Mouse (Mus musculus) Muller cell, postnatal 12 days (primary cell): ENCODE measurements around the gene Rita1.

Experiments
- DNase-seq: peaks from one replicate; pipeline ENCODE4 v3.0.0-alpha.2; 2015; ENCODE audit errors: inconsistent ontology term

The Rita1 gene

DNA sequence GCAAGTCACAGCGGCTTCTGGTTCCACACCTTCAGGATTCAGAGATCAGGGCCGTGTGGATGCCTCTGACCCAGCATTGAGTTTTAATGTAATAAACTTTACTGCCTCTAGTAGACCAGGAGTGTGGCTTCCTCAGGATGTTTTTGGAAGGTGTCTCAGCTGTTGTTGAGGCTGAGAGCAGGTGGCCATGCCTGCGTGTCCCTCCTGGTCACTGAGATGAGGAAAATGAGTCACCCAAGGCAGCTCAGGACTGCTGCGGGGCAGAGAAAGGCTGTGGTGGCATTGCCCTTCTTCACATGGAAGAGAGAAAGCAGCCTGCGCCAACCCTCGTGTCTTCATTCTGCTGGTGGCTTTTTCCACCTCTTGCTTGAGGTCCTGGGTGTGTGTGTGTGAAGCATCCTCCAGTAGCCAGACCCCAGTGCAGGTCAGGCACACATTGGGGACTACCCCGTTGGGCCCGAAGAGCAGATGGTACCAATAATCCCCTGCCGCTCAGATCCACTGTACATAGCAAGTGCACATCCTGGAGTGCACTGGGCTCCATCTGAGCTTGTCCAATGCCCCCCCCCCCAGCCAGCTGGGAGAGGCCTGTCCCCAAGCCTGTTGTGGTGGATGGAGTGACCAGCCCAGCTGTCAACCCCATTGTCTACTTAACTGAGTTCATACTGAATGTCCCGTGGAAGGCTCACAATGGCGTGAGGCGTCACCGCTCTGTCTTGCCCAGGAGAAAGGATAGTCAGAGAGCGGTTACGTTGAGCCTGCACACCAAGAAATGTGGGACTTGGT, 15.3 kb upstream of the Rita1 start:
- no peak for DNase-seq

DNA sequence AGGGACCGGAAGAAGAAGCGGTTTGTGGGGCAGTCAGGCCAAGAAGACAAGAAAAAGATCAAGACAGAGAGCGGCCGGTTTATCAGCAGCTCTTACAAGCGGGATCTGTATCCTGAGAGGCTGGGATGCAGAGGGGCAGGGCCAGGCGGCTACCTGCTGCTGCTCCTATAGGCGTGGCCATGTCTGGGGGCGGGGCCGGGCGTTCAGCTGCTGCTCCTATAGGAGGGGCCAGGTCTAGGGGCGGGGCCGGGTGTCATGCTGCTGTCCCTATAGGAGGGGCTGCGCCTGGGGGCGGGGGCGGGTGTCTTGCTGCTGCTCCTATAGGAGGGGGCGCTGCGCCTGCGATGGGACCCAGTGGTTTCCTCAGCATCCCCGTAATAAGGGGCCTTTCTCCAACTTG, 14.0 kb upstream of the Rita1 start:
- DNase-seq, result peak; percentile 45

DNA sequence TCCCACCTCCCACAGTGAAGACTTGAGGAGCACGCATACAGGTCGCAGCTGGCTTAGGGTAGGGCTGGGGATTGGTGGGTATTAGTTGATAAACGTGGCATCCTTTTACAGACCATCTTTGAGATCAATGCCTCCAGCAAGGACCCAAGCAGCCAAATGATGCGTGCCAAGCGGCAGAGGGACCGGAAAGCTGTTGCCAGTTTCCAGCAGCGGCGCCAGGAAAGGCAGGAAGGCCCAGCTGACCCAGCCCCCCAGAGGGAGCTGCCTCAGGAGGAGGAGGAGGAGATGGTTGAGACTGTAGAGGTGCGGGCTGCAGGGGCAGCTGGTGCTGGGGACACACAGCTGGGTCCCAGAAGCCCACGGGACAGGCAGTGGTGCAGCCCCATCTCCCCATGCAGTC, 12.0 kb upstream of the Rita1 start:
- DNase-seq, result no peak

DNA sequence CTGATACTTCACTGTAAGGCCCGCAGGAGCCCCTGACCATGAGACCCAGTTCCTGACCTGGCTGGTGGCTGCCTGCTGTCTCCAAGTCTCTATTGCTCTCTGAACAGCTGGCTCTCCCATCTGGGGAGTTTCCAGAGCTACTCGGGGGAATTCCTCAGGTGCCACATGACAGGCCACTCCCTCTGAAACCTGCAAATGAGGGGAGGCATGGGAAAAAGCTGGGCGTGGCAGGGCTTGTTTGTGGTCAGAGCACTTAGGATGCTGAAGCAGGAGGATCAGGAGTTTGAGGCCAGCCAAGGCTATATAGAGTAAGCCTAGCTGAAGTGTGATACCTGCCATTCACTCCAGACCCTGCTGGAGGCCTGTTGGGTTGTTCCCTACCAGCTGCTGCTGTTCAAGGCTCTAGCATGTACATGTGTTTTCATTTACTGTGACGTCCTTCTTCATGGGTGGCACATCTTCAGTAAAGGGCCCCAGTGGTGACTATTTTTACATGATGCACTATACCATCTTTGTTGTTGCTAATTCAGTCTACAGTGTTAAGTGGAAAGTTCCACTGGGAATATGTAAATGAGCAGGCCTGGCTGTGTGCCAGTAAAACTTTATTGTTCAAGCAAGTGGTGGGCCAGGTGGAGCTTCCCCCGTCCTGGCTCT, 9.9 kb upstream of the Rita1 start:
- DNase-seq, result no peak

DNA sequence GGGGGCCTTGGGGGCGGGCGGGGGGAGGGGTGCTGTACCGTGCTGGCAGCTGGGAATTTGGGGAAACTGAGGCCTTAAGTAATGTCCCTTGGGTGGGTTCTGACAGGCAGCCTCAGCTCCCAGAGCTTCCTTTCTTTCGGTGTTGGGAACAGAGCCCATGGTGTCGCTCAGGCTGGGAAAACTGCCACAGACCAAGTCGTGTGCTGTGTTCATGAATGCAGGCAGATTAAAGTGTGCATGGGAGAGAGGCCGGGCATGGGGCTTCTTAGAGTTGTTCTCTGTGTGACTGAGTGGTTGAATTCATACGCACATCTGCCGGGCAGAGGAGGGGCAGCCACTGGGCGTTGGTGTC, 9.4 kb upstream of the Rita1 start:
- DNase-seq, result no peak

DNA sequence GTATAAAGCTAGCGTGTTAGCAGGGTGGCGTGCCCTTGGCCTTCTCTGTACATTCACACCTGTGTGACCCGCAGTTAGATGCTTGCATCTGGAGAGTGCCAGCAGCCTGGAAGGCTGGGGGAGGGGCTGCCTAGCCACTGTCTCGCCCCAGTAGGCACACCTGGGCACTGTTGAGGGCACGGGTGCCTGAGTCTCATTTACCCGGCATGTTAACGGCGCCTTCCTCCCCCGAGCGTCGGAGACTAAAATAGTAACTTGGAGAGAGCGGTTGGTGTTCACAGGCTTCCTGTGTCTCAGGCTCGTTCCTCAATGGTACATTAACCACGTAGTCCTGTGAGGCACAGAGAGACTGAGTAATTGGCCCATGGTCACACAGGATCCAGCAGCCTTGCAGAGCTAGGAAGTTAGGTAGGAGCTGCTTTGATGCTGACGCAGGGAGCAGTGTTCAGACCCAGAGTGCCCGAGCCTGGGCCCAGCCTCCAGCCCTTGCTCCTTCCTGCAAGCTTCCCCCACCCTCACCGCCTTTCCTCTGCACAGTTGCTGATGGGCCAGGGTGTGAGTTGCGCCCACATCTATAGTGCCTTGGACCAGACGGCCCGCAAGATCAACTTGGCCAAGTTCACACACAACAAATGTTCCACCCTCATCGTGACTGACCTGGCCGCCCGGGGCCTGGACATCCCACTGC, 8.8 kb upstream of the Rita1 start:
- no peak for DNase-seq

DNA sequence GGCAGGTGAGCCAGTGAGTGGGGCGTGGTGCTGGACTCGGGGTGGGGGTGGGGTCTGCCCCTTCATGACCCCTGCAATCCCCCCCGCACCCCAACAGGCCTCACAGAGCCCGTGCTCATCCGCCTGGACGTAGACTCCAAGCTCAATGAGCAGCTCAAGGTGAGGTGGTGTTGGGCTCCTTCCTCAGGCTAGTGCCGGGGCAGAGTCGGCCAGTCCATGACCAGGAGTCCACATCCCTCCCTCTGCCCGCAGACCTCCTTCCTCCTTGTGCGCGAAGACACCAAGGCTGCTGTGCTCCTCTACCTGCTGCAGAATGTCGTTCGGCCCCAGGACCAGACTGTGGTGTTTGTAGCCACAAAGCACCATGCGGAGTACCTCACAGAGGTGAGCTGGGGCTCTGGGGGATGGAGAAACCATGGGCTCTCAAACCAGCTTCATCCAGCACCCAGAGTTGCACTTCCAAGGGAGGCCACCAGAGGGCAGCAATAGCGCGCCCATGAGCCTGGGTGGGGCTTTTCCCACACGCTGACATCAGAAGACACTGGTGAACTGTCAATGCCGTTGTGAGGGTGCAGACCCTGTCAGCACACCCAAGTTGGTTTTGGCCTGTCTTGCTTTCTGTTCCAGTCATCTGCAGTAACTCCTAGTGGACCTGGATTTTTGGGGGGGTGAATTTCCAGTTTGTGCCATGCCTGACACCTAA, 8.1 kb upstream of the Rita1 start:
- peak; percentile 77 for DNase-seq

DNA sequence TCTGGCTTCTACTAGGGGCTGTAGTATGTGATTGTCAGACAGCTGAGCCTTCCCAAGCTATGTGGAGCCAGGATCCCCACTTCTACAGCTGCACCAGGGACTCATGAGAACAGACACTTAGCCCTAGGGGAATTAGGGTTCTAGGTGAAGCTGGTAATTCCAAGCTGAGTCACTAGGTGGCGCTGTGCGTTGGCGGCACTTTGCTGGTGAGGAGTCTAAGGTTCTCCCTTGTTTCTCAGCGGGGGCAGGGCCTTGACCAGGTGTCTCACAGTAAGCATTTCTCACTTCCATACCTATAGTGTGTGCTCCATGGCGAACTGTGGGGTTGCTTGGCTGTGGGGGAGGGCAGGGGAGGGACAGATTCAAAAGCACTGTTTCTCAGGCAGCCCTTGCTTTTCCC, 6.8 kb upstream of the Rita1 start:
- no peak for DNase-seq

DNA sequence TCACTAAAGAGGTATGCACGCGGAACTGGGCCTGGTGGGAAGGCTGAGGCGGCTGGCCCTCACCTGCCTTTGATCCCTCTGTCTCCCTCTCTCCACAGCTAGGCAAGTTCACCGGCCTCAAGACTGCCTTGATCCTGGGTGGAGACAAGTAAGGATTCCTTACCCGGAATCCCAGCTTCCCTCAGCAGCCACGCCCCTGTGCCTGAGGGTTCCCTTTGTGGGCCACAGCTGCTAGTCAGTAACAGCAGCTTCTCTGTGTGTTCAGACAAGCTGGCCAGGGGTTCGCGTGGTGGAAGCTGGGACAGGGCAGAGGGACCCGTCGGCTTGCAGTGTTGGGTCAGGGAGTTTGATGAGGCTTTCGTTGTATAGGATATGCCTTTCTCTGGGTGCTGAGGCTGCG, 6.4 kb upstream of the Rita1 start:
- no peak for DNase-seq

DNA sequence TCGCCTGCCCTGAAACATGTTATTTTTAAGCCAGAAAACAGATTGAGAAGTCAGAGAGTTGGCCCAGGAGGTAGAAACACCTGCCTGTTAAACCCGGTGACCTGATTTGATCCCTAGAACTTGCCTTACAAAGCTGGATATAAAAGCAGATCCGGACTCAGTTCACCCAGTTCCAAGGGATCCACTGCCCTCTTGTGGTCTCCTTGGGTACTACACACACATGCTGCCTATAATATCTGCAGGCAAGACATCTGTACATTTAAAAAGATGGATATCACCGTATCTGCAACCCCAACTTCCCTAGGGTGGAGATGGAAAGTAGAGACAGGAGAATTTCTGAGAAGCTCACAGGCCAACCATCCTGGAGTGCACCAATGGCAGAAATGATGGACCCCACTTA, 3.5 kb upstream of the Rita1 start:
- DNase-seq, result no peak

DNA sequence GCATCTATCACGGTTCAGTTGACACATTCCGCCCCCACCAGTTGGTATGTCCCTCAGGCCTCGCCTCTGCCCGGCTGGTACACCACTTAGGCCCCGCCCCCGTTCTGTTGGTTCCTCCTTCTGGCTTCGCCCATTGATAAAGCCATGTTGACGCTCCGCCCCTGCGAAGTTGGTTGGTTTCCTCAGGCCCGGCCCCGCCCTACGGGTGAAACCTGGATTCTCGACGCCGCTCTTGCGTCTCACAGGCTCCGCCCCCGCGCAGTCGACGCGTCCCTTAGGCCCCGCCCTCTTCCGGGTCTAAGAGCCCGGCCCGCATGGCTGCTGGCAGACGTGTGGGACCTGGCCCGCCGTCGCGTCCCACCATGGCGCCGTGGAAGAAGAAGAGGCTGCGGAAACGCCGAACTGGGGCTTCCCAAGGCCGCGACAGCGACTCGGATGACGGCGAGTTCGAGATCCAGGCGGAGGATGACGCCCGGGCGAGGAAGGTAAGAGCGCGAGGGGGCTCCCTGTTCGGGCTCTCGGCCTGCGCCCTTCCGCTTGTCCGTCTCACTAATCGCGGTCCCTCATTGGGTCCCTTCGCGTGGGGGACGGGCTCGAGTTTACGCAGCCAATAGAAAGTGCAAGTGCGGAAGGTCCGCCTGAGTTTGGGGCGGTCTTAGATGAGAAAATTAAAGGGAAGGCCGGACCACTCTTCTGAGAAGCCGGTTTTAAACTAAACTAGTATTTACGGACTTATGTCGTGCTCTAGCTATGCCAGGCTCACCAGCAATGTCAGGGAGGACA, 624 bp upstream of the Rita1 start:
- peak; percentile 100 for DNase-seq

DNA sequence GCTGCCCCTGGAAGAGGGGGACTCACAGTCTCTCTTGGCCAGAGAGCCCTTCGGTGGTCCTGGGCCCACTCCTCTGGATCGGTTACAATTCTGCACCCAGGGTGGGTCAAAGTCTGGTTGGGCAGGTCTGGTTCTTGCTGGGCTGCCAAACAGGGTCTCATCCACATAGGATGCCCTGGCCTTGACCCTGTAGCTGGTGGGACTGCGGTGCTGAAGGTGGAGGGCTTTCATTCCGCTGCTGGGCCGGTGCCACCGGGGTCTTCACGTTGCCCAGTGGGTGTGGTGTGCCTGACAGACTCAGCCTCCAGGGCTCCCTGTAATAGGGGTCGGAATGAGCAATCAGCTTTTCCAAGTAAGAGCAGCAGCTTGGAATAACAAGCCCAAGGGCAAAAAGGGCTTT, 973 bp downstream of the Rita1 start:
- no peak for DNase-seq

DNA sequence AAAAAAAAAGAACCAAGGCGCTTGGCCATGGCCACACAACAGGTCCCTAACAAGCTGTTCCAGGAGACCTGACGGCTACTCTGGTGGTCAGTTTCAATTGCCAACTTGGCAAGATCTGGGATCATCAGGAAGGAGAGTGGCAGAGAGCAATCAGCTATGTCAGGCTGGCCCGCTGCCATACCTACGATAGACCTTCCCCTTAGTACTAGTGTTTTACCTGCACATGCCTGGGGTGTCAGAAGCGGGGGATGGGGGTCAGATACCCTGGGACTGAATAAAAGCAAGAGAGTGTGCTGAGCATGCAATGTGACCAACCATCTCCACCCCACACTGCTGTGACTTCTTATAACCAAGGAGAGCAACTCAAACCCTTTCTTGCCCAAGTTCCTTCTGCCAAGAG, 1.5 kb downstream of the Rita1 start:
- DNase-seq, result no peak

DNA sequence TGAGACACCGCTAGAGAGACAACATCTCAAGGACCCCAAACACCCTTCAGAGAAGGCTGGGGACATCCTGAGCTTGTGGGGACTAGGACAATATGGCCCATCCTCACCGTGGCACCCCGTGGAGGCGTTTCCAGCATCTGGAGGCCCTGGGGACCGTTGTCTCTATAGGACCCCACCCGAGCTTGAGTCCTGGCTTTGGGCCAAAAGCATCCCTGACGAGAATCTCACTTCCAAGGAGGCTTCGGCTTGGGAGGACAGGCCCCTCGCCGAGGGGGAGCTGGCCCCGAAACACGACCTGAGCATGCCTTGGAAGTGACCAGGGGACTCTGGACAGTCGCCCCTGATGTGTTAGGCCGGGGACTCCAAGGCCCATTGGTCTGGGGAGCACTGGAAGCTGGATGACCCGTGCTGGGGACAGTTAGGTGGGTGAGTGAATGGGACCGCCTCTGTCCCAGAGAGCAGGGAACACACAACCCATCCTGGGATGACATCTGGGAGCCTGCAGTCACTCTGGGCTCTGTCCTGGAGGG, 3.1 kb downstream of the Rita1 start:
- no peak for DNase-seq

DNA sequence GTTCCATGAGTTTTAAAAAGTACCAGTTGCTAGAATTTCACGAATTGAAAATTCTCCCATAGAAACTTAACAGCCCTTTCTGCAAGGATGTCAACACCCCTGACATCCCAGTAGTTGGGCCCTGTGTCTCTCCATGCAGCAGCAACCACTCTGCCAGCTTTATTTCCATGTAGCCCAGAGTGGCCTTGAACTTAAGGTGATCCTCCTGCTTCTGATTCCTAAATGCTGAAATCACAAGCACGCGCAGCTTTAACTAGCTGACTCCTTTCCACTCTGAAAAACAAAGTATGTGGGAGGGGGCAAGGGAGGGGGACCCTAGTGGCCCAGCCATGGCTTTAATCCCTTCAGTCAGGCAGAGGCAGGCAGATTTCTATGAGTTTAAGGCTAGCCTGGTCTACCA, 5.1 kb downstream of the Rita1 start:
- DNase-seq, result no peak

DNA sequence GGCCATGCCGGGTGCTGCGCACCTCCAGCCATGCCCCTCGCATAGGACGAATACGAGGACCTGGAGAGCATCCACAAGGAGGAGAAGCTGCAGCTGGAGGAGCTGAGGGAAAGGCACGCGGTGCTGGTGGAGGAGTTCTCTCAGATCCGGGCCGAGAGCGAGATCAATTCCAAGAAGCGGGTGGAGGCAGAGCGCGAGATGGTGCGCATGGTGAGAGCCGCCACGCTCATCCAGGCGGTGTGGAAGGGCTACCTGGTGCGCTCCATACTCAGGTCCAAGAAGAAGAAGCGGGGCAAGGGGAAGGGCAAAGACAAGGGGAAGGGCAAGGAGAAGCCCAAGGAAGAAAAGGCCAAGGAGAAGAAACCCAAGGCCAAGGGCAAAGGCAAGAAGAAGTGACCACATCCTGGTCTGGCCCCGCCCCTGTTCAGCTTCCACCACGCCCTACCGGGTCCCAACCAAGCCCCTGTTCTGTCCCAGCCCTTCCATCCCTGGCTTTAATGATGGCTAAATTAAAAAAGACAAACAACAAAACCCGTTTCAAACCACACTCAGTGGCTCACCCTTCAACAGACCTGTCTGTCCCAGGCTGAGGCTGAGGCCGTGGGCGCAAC, 5.7 kb downstream of the Rita1 start:
- DNase-seq, result no peak

DNA sequence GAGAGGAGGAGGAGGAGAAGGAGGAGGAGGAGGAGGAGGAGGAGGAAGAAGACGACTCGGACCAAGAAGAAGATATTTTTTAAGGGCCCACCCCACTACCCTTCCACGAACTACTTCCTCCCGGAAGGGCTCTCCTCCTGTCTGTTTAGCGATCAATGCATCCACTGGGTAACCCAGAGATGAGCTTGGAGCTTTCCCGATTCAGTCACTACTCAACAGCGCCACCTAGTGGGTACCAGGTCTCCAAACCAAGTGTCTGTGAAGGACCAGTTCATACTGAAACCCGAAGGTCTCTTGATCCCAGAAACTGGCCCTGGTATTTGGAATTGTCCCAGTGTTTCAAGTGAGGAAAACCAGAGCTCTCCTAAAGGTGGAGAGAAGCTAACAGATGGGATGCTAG, 6.7 kb downstream of the Rita1 start:
- DNase-seq, result peak; percentile 86

DNA sequence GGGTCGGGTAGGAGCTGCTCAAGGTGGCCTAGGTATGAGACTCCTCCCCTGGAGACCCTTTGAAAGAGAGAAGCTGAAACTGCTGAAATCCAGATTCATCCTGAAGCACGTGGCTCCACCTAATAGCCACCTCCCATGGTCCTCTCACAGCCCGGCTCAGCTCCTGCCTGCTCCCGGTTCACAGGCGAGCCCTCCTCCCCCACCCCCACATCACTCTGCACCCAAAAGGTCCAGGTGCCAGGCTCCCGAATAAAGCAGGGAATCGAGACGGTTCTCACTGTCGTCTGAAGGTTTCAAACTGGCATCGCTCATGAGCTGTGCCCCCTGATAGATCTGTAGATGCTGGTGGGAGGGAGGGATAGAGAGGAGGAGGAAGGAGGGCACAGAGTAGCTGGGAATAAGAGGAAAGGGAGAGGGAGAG, 7.1 kb downstream of the Rita1 start:
- DNase-seq, result peak; percentile 54

DNA sequence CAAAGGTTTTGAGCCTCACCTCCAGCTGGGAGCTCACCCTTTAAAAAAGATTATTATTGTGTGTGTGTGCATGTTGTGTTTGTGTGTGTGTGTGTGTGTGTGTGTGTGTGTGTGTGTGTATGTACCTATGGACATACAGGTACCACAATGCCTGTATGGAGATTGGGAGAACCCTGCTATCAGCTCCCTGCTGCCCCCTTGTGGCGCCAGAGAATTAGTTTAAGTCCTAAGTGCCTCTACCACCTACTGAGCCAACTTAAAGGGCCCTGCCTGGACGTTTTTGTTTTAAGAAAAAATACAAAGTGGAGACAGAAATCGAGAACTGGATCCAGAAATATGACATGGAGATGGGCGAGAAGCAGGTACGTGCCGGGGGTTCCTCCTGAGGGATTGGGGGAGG, 7.5 kb downstream of the Rita1 start:
- peak; percentile 58 for DNase-seq

DNA sequence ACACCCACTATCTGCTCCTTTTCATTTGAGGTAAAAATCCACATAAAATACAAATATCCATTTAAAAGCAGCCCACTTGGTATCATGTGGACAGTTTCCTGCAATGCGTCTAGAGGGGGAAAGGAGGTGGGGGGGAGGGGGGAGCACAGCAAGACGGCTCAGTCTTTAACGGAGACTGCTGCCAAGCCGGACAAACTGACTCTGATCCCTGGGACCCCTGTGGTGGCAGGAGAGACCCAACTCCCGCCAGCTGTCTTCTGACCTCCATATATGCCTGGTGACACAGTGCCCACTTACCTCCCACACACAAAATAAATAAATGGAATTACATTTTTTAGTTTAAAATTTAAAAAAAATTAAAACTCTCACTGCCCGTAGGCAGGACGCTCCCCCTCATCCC, 8.9 kb downstream of the Rita1 start:
- no peak for DNase-seq

DNA sequence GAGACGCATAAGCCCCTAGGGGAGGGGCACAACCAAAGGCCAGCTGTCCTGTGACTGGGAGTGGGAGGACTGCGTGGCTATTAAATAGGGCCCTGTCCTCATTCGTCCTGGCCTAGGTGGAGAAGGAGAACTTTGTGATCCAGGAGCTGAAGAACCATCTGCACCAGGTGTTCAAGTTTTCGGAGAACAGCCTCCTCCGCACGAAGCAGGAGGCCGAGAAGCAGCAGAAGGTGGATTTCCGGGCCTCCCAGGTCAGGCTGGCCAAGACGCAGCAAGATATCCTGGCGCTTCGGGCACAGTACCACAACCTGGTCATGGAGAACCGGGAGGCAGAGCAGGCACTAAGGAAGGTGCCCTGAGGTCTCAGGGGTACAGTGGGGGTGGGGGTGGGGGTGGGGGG, 10.2 kb downstream of the Rita1 start:
- DNase-seq, result no peak
